Mouse (Mus musculus) heart, embryonic 16.5 days (tissue): ENCODE data around the gene Zfp217. TPM values are rescaled to one million over a fixed set of nuclear protein-coding genes. Genes with fewer than 3 reads are reported as not detected.
A peak's percentile ranks its signal among the peaks of the same experiment; 100 is the strongest.

Experiments used
- ATAC-seq: fragments of 200-750 bp; cut with Nextera tagmentation; replicated peaks from 2 replicates; pipeline ENCODE4 v1.8.0; 2017; ENCODE audit warnings: moderate number of reproducible peaks; ENCODE audit not compliant: insufficient read depth, low FRiP score; ENCODE audit errors: extremely low read depth
- H3K27ac ChIP-seq: fragments of 300-500 bp; sonication (generic); 2 replicates; pipeline ENCODE4 v1.5.1; 2014; ENCODE audit warnings: mild to moderate bottlenecking, low read length, control low read depth, moderate library complexity
- H3K27me3 ChIP-seq: fragments of 300-500 bp; sonication (generic); 2 replicates; pipeline ENCODE4 v1.6.1; 2014; ENCODE audit warnings: low read length, mixed read lengths; ENCODE audit not compliant: control insufficient read depth, insufficient read depth
- H3K36me3 ChIP-seq: fragments of 300-500 bp; sonication (generic); 2 replicates; pipeline ENCODE4 v1.6.1; 2014; ENCODE audit not compliant: control insufficient read depth, insufficient read depth
- H3K4me1 ChIP-seq: fragments of 300-500 bp; sonication (generic); 2 replicates; pipeline ENCODE4 v1.6.1; 2014; ENCODE audit warnings: low read length, mixed read lengths; ENCODE audit not compliant: control insufficient read depth, insufficient read depth
- H3K4me2 ChIP-seq: fragments of 300-500 bp; sonication (generic); 2 replicates; pipeline ENCODE4 v1.6.1; 2014; ENCODE audit warnings: low read depth, mild to moderate bottlenecking, control low read depth, low read length
- H3K4me3 ChIP-seq: fragments of 300-500 bp; sonication (generic); 2 replicates; pipeline ENCODE4 v1.5.1; 2014; ENCODE audit warnings: mild to moderate bottlenecking, control low read depth, low read length
- H3K9ac ChIP-seq: fragments of 300-500 bp; sonication (generic); 2 replicates; pipeline ENCODE4 v1.6.1; 2014; ENCODE audit warnings: low read length, control low read depth
- H3K9me3 ChIP-seq: fragments of 300-500 bp; sonication (generic); replicated peaks from 2 replicates; pipeline ENCODE4 v1.6.1; 2016; ENCODE audit warnings: low read length; ENCODE audit not compliant: control insufficient read depth
- WGBS: fragments of 180-500 bp; shearing (Covaris S2); extraction: QIAGEN DNeasy Blood & Tissue Kit; methylation state at CpG from one replicate; pipeline ENCODE4 v1.1.7; 2014; 5-methylcytosine and 5-hydroxymethylcytosine counted together
- polyA plus RNA-seq: library from polyadenylated mRNA; unstranded; fragments of >200 nt; fragmentation: Nextera tagmentation; extraction: Ambion mirVana; gene quantifications from 2 replicates; pipeline ENCODE4 v1.2.1, GENCODE M21; 2015

Gene Zfp217
- polyA plus RNA-seq, 1 experiment from 2014 or later, result 3.6 TPM

DNA sequence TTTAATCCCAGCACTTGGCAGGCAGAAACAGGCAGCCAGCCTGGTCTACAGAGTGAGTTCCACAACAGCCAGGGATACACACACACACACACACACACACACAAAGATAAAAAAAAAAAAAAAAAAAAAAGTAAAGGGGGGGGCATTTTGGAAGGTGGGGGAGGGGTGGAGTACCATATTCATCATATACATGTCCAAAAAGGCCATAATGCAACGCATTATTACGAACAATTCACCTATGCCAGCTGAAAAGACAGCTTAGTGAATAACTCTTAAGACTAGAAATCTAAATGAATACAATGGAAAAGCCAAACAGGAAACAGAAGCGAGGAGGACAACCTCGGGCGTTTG lies 6.8 kb upstream of the Zfp217 start:
- Histone ChIP-seq H3K4me2 (peak overlapping the region; percentile 88), H3K27me3 (no peaks in the 10 kb centered on the region), H3K9ac (peak overlapping the region; percentile 84), H3K4me3 (peak overlapping the region; percentile 50), H3K9me3 (no peaks in the 10 kb centered on the region), H3K27ac (peak overlapping the region; percentile 95), H3K36me3 (no peaks in the 10 kb centered on the region), H3K4me1 (peaks cover 33% of the 10 kb centered on the region)
- 9% methylated on average over 5 of the region's 5 CpGs for WGBS
- no peak for ATAC-seq

- peak overlapping the region; percentile 84; the same call in 1 of the 2 replicates for H3K9ac ChIP-seq
- 20% methylated on average over 6 of the region's 6 CpGs for WGBS
- H3K9me3 ChIP-seq, result no peaks in the 10 kb centered on the region
- H3K36me3 ChIP-seq, result no peaks in the 10 kb centered on the region
- peaks cover 33% of the 10 kb centered on the region for H3K4me1 ChIP-seq
- peak overlapping the region; percentile 88 for H3K4me2 ChIP-seq
- peak overlapping the region; percentile 95 for H3K27ac ChIP-seq
- ATAC-seq, result no peak
- no peaks in the 10 kb centered on the region for H3K27me3 ChIP-seq
- peak overlapping the region; percentile 52 for H3K4me3 ChIP-seq
Measured at GRCm38 (mm10) chr2:170154301-170154721, 6.4 kb upstream of the Zfp217 start.

DNA sequence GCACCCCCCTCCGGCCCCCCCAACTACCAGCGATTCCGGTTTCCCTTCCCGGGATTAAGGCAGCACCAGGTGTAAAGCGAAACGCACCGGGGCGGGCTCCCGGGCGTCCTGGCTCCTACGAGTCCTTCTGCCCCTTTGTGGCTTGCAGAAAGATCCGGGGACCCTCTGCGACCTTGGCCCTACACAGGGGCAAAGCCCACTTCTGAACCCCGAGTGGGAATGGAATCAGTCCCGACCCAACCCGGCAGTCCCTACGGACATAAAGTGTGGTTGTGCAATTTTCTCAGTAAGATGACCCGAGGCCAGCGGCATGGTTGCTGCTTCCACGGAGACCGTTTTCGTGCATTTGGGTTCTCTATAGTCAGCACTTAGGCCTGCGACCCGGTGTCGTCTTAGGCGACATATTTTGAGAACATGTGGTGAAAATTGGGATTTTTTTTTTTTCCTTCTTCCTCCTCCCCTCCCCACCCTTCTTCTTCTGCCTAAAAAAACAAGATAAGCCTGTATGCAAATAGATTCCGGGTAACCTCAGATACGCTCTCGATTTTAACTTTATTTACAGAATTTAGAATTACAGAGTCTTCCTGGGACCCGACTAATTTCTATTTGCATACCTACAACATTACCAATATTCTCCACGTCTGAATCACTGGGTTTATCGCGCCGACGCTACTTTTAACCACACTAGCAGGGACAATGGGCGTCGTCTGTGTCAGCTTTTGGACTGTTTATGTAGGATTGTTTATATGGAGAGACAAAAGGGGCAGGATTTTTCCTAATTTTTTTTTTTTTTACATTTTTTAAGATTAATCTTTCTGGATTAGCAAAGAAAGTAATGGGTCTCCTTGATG lies 5.7 kb upstream of the Zfp217 start:
- Histone ChIP-seq H3K4me3 (peak overlapping the region; percentile 52), H3K27me3 (no peaks in the 10 kb centered on the region), H3K9ac (peak overlapping the region; percentile 84), H3K4me1 (peaks cover 33% of the 10 kb centered on the region), H3K36me3 (no peaks in the 10 kb centered on the region), H3K27ac (peak overlapping the region; percentile 95), H3K4me2 (peak overlapping the region; percentile 88), H3K9me3 (no peaks in the 10 kb centered on the region)
- 3% methylated on average over 37 of the region's 37 CpGs for WGBS
- peak; percentile 21; the same call in 1 of the 2 replicates for ATAC-seq

DNA sequence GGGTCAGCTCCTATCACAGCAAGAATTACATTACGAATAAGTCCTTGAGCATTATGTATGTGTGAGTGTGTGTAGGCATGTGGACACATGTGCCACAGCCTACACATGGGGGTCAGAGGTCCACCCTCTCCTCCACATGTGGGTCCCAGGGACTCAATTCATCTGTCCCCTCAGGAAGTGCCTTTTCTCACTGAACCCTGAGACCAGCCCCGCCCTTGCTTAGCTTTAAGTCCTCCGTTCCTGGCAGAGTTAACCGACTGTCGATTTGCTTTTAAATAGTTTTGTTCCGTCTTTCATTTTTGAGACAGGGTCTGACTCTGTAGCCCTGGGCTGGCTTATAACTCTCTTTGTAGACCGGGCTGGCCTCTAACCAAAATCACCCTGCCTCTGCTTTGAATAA lies 5.0 kb upstream of the Zfp217 start:
- no peak for ATAC-seq
- no peaks in the 10 kb centered on the region for H3K9me3 ChIP-seq
- peak overlapping the region; percentile 46; the same call in 1 of the 2 replicates for H3K9ac ChIP-seq
- peaks cover 34% of the 10 kb centered on the region for H3K4me1 ChIP-seq
- H3K27me3 ChIP-seq, result no peaks in the 10 kb centered on the region
- peak overlapping the region; percentile 95 for H3K27ac ChIP-seq
- no peaks in the 10 kb centered on the region for H3K36me3 ChIP-seq
- 45% methylated on average over 7 of the region's 7 CpGs for WGBS
- H3K4me3 ChIP-seq, result peak overlapping the region; percentile 52
- peak overlapping the region; percentile 88 for H3K4me2 ChIP-seq

DNA sequence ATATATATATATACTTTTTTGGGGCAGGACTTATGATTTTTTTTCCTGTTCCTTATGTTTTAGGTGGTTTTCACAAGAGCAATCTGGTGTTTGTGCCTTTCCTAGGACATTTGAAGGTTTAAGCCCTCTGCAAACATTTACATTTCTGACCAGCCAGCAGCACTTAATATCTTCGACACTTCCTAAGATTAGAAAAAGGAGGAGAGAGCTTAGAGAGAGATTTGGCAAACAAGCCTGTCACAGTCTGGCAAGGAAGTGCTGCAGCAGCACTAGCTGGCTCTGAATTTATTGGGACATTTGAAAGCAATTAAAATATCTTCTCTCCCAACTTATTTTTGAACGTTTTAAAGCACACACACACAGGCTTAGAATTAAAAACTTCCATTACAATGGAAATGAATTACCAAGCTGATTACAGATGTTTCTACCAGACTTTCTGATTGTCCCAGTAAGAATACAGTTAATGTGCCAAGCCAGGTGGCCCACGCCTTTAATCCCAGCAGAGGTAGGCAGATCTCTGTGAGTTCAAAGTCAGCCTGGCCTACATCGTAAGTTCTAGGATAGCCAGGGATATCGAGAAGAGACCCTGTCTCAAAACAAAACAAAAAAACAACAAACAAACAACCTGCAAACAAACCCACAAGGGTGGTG lies 4.3 kb upstream of the Zfp217 start:
- Histone ChIP-seq H3K27ac (peak overlapping the region; percentile 95), H3K36me3 (no peaks in the 10 kb centered on the region), H3K4me1 (peaks cover 40% of the 10 kb centered on the region), H3K4me3 (no peak overlapping the region), H3K9ac (no peak overlapping the region), H3K27me3 (no peaks in the 10 kb centered on the region), H3K4me2 (no peak overlapping the region), H3K9me3 (no peaks in the 10 kb centered on the region)
- no peak for ATAC-seq
- 48% methylated on average over 5 of the region's 5 CpGs for WGBS

DNA sequence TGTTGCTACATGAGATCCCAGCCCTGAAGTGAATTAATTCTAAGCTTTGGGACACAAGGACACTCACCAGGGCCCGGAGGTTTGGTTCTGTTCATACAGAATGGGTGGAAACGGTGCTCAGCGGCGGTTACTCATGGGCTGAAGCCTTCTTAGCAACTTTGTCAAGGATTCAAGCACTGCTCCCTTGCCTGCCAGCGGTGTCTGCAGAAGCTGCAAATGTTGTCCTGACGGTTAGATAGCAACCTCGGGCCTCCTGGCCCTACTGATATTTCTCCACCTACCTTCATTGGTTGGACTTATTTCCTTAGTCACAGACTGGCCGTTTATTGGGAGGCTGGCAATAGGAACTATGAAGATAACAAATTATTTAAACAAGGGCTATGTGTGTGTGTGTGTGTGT lies 3.6 kb upstream of the Zfp217 start:
- H3K9me3 ChIP-seq, result no peaks in the 10 kb centered on the region
- no peaks in the 10 kb centered on the region for H3K27me3 ChIP-seq
- H3K9ac ChIP-seq, result no peak overlapping the region
- 64% methylated on average over 8 of the region's 8 CpGs for WGBS
- no peaks in the 10 kb centered on the region for H3K36me3 ChIP-seq
- no peak for ATAC-seq
- H3K27ac ChIP-seq, result 0 out of 2 replicates have a peak overlapping the region, but pooled peaks have one; percentile 14
- no peak overlapping the region for H3K4me3 ChIP-seq
- H3K4me2 ChIP-seq, result no peak overlapping the region
- H3K4me1 ChIP-seq, result peaks cover 40% of the 10 kb centered on the region

DNA sequence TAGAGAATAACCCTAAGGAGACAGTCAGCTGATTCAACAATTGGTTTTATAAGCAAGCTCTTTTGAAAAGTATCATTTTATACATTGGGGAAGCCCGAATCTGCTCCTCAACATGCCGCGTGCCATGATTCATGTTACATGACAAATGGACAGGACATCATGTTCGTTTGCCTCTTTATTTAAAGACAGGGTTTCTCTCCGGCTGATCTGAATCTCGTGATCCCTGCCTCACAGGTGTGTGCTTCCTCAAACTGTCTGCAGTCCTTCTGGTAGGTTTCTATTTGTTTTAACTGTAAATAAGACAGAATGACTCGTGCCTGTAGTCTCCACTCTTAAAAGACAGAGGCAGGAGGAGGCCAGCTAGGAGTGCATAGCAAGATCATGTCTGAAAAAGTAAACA lies 925 bp upstream of the Zfp217 start:
- H3K9me3 ChIP-seq, result no peaks in the 10 kb centered on the region
- no peaks in the 10 kb centered on the region for H3K27me3 ChIP-seq
- no peak overlapping the region for H3K4me3 ChIP-seq
- H3K27ac ChIP-seq, result peak overlapping the region; percentile 42
- peaks cover 27% of the 10 kb centered on the region for H3K4me1 ChIP-seq
- H3K36me3 ChIP-seq, result no peaks in the 10 kb centered on the region
- ATAC-seq, result no peak
- no peak overlapping the region for H3K4me2 ChIP-seq
- H3K9ac ChIP-seq, result no peak overlapping the region
- WGBS, result 63% methylated on average over 7 of the region's 7 CpGs

- H3K4me2 ChIP-seq, result peak overlapping the region; percentile 56
- no peaks in the 10 kb centered on the region for H3K36me3 ChIP-seq
- H3K4me1 ChIP-seq, result peaks cover 14% of the 10 kb centered on the region
- H3K27me3 ChIP-seq, result no peaks in the 10 kb centered on the region
- no peak for ATAC-seq
- 0 out of 2 replicates have a peak overlapping the region, but pooled peaks have one; percentile 30 for H3K4me3 ChIP-seq
- 58% methylated on average over 4 of the region's 4 CpGs for WGBS
- no peaks in the 10 kb centered on the region for H3K9me3 ChIP-seq
- no peak overlapping the region for H3K9ac ChIP-seq
- peak overlapping the region; percentile 86 for H3K27ac ChIP-seq
Measured at GRCm38 (mm10) chr2:170147170-170147569, 733 bp downstream of the Zfp217 start.

GRCm38 (mm10) chr2:170144343-170144742 lies 3.6 kb downstream of the Zfp217 start:
- ATAC-seq, result no peak
- H3K4me2 ChIP-seq, result no peak overlapping the region
- WGBS, result 68% methylated on average over 10 of the region's 10 CpGs

More at GRCm38 (mm10) chr2:170144343-170144742, 3.6 kb downstream of the Zfp217 start:
- Histone ChIP-seq H3K4me1 (peaks cover 11% of the 10 kb centered on the region), H3K27ac (no peak overlapping the region), H3K27me3 (no peaks in the 10 kb centered on the region), H3K36me3 (no peaks in the 10 kb centered on the region), H3K9me3 (no peaks in the 10 kb centered on the region), H3K4me3 (no peak overlapping the region), H3K9ac (no peak overlapping the region)
